Mouse (Mus musculus) right cerebral cortex, postnatal 25 days (tissue): ENCODE data around the gene Nectin3.

ENCODE experiments used
- DNase-seq: peaks from one replicate; pipeline ENCODE4 v3.0.0; 2022

Nectin3 gene

GRCm38 (mm10) chr16:46498421-46498789 lies at the start of gene Nectin3:
Gene Nectin3, minus strand, starts transcription at chr16:46498525.
- no peak for DNase-seq

- DNase-seq, result no peak
Observed at GRCm38 (mm10) chr16:46538092-46538491, 39.8 kb upstream of the Nectin3 start.

DNA sequence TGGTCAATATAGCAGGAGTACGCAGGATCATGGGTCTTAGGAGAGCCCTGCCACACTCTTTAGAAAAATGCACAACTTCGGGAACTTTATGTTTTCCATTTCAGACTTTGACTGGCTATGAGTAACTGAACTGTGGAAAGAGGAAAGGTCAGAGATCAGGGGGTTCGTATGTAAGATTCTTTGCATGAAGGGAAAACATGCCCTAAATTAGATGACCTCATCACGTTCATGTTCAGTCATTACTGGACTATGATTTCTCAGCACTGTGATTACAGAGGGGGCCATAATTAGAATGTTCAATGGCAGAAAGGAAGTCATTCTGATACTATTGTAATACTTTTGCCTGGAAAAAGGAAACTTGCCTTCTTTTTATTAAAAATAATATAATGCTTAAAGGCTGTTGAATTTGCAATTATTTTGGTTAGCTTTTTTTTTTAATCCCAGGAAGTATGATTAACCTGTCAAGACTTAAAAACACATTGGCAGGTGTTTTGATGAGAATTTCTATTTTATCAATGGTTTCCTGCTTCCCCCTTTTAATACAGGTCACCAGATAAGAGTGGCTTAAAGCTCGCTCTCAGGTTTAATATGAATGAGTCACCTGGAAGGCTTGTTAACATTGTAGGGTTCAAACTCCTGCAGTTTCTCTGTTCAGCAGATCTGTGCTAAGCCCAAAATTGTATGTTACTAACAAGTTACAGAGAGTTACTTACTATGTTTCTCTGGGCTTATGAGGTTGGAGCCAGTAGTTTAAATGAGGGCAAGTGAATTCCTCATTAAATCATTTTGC lies 34.3 kb upstream of the Nectin3 start:
- DNase-seq, result no peak

DNA sequence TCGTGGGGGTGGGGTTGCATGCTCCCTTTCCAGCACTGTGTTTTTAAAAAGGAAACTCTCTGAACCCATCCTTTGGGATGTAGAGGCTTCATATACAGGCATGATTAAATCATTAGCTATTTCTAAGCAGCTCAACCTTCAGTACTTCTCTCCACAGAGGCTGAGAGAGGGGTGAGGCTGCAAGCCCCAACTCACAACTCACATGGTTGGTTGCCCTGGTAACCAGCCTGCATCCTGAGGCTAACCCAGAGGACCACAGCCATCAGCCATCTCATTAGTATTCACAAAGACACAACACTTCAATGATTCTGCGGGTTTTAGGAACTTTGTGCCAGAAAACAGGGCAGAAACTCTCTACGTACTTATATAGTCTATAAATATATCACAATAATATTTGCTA lies 32.7 kb upstream of the Nectin3 start:
- no peak for DNase-seq

DNA sequence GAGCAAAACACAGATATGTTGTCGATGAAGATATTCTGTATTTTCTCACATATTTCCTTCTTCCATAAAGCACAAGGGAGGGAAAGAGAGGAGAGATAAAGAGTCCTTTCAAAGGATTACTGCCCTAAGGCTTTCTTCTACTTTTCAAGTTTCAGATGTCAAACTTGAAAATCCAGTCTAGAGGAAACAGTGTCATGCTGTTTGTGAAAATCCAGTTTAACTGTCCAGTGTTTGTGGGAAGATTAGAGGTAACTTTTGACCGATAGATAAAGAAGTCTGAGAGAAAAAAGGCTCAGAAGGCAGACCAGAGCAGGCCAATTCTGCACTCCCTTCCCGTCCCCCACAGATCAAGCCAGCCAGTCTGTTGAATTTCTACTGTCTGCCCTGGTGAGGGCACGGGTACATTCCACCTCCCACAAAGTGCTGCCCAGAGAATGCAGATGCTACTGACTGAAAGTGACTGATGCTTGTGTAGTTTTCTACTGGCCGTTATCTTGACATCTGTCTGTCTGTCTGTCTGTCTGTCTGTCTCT lies 22.6 kb upstream of the Nectin3 start:
- DNase-seq, result no peak

DNA sequence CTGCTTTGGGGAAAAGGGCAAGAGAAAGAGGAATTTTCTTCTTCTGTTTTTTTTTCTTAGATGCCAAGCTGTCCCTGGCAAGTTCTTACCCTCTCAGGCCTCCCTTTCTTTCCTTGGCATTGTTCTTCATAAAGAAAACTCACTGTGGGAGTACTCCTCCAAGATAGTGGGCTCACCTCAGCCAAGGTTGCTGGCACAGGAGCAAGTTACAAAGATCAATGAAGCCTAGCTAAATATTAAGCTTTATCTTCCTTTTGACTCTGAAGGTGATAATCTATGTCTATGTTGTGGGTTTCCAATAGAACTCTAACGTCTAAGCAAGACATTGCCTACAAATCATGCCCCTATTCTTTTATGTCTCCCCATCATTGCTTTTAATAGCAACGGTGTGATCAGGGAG lies 21.3 kb upstream of the Nectin3 start:
- DNase-seq, result no peak

DNA sequence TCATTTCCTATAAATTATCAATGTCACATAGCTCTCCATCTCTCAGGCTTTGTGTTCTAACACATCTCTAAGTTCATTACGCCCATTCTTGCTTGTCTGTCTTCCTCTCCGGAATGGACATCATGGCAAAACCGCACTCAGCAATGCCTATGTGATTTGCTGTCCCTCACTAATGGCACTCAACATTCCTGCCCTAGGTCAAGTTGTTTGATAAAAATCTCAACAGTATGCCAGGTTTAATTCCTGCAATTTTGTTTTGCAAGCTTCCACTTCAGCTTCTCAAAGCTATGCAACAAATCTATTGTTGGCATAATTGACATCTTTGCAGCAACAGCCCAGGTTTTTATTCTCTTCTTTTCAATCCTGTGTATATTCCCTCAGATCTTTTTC lies 9.6 kb upstream of the Nectin3 start:
- no peak for DNase-seq

GRCm38 (mm10) chr16:46507260-46507943 lies 9.1 kb upstream of the Nectin3 start:
- DNase-seq, result no peak

GRCm38 (mm10) chr16:46504006-46504405 lies 5.7 kb upstream of the Nectin3 start:
- DNase-seq, result no peak

DNA sequence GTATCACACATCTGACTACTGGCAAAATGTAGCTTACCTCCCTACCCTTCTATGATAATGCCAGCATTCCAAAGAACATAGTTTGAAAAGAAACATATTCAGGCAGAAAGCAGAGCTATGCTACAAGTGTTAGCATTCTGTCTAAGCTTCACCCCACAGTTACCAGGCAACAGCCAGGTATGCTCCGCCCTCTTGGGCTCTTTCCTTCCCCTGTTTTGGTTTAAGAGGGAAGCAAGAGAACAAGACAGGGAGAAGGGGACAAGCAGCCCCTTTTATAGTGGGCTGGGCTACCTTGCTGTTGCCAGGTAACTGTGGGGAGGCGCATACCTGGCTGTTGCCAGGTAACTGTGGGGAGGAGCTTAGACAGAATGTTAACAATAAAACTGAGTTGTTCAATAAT lies 4.0 kb upstream of the Nectin3 start:
- DNase-seq, result no peak

DNA sequence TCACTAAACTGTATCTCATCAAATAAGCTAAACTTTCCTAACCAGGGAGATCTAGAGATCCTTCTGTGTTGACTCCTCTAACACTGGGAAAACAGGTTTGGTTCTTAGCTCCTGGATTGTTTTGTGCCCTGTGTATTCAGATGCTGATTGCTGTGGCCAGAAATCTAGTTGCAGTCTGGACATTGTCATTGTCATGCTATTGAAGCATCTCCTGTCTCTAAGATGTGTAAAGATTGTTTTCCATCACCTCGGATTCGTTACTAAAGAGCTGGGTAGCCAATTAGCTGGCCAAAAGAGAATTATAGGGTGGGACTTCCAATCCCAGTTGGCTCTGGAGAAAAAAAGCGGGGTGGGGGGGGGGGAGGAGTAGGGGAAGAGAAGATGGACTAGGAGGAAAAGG lies 2.4 kb upstream of the Nectin3 start:
- DNase-seq, result no peak

DNA sequence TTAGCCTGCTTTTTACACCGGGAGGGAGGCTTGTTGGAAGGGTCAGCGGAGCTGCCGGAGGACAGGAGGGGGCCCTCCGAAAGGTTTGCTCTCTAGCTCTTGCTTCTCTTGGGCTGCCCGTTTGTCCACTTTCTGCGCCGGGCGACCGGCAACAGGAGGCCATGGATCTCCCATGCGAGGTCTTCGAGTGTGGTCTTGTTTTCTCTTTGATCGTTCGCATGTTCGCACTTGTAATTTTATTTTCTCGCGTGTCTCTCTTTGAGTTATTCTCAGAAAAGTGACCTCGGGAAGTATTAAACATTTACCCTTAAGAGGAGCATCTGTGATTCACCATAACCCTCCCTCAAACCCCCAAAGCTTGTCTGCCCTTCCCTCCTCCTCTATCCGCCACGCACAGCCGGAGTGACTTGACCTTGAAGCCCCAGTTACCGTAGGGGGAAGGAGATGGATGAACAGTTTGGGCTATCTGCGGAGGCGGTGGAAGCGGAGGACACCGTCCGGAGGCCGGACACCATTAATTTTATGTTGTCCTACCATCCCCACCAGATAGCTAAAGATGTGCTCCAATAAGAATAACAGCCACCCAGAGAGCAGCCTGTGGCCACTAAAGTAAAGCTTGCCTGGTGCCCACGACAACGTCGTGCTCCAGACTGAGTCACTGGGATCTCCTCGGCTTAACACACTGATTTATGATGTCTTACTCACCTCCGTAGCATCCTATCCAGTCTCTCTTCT lies 472 bp downstream of the Nectin3 start:
- DNase-seq, result peak; percentile 63

GRCm38 (mm10) chr16:46496889-46497685 lies 1.2 kb downstream of the Nectin3 start:
- DNase-seq, result peak; percentile 92

DNA sequence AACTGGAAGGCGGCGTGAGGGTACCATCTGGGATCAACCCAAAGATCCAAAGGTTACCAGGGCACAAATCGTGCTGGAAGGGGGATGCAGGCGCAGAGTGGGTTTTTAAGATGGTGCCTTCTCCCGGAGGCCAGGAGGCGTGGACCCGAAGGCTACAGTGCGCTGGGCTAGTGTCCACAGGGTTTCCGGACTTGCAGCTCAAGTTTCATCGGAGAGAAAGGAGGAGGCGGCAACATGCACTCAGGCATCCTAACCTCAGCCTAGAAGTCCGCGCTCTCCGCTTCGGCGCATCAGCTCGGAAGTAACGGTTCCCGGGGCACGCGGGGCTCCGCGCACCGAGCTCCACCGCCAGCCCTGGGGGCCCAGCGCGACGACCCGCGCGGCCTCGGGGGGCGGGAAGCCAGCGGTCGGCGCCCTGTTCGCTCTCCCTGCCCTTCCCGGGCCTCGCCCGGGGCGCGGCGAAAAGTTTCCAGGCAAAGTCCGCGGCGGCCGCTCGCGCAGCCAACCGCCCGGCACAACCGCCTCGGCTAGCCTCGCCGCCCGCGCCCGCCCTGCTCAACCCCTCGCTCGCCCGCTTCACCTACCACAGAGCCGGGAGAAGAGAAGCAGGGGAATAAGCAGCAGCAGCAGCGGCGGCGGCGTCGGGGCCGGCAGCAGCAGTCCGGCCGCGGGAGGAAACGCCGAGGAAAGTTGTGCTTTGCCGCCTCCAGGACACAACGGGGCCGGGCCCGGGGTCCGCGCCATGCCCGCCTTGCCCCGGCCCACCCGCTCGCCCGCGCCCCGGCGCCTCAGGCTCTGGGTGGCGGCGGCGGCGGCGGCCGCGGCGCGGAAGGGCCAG lies 2.1 kb downstream of the Nectin3 start:
- peak; percentile 33 for DNase-seq

DNA sequence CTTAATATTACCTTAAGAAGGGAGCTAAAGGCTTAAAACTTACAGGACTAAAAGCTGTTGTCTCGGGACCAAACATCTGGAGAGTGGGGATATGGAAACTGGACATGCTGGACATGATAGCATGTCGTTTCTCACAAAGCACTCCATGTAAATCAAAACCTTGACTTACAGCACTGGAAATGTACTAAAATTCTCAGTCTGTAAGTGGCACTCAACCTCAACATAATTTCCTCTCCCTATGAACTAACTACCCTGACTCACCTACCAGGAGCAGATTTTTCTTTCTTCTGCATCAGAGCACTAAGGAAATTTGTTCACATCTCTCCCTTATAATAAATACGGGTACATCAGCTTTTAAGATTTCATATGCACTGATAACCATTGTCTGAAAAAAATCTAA lies 3.1 kb downstream of the Nectin3 start:
- no peak for DNase-seq

GRCm38 (mm10) chr16:46487436-46488097 lies 10.8 kb downstream of the Nectin3 start:
- peak; percentile 25 for DNase-seq

DNA sequence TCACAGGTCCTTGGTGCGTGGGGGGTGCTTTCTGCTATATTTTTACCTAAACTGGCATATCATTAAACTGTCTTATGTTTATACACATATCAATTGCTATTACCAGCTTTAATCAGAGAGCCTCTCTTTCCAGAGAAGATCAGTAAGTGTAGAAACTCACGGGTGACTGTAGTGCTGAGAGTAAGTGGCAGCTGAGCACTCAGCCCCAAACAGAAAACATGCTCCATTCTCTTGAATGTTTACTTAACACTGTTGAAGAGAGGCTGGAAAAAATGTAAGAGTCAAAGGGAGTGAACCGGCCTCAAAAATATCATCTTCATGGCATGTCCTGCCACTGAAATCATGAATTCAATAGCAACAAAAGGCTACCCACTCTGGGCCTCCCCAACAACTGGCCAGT lies 21.0 kb downstream of the Nectin3 start:
- DNase-seq, result no peak

- DNase-seq, result no peak
Observed at GRCm38 (mm10) chr16:46451421-46451820, 46.9 kb downstream of the Nectin3 start.

GRCm38 (mm10) chr16:46449013-46449412 lies 49.3 kb downstream of the Nectin3 start:
- DNase-seq, result no peak

DNA sequence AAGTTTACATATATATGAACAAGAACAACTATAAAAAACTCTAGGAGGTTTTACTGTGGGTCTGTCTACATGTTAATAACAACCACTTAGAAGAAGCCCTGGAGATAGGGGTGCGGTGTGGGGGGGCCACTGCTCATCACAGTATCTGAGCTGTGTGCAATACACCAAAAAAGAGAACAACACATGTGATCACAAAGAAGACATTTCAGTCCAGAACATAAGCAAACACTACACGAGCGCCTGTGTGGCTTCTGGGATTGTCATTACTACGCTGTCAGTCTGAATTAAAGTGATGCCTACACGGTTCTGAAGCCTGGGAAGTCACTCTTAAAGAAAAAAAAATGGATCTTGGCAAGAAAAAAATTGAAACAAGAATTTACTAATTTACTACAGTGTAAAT lies 67.0 kb downstream of the Nectin3 start:
- DNase-seq, result no peak

GRCm38 (mm10) chr16:46416177-46416576 lies 82.1 kb downstream of the Nectin3 start:
- DNase-seq, result no peak
